Mouse (Mus musculus) heart, embryonic 13.5 days (tissue): Measurements from ENCODE around the gene Fahd1. TPM values are rescaled to one million over a fixed set of nuclear protein-coding genes. Genes with fewer than 3 reads are reported as not detected.

Experiments
- ATAC-seq: fragments of 200-750 bp; cut with Nextera tagmentation; 2 replicates; pipeline ENCODE4 v1.8.0; 2017; ENCODE audit warnings: moderate TSS enrichment; ENCODE audit not compliant: insufficient number of reproducible peaks, low FRiP score, low TSS enrichment; ENCODE audit errors: extremely low read depth
- H3K27ac ChIP-seq: fragments of 300-500 bp; sonication (generic); replicated peaks from 2 replicates; pipeline ENCODE4 v1.5.1; 2015; ENCODE audit warnings: moderate library complexity, mild to moderate bottlenecking, inconsistent platforms
- H3K27me3 ChIP-seq: fragments of 300-500 bp; sonication (generic); replicated peaks from 2 replicates; pipeline ENCODE4 v1.6.1; 2015; ENCODE audit warnings: mild to moderate bottlenecking, inconsistent platforms
- H3K36me3 ChIP-seq: fragments of 300-500 bp; sonication (generic); 2 replicates; pipeline ENCODE4 v1.6.1; 2015; ENCODE audit warnings: mild to moderate bottlenecking, inconsistent platforms
- H3K4me1 ChIP-seq: fragments of 300-500 bp; sonication (generic); 2 replicates; pipeline ENCODE4 v1.6.1; 2015; ENCODE audit warnings: inconsistent platforms
- H3K4me2 ChIP-seq: fragments of 300-500 bp; sonication (generic); 2 replicates; pipeline ENCODE4 v1.6.1; 2015; ENCODE audit warnings: inconsistent platforms, mild to moderate bottlenecking, moderate library complexity
- H3K4me3 ChIP-seq: fragments of 300-500 bp; sonication (generic); 2 replicates; pipeline ENCODE4 v1.5.1; 2015; ENCODE audit warnings: moderate library complexity, mild to moderate bottlenecking, inconsistent platforms
- H3K9ac ChIP-seq: fragments of 300-500 bp; sonication (generic); 2 replicates; pipeline ENCODE4 v1.6.1; 2015; ENCODE audit warnings: inconsistent platforms, mild to moderate bottlenecking, moderate library complexity
- H3K9me3 ChIP-seq: fragments of 300-500 bp; sonication (generic); 2 replicates; pipeline ENCODE4 v1.6.1; 2016; ENCODE audit warnings: inconsistent platforms
- WGBS: fragments of 180-500 bp; shearing (Covaris S2); methylation state at CpG from one replicate; pipeline ENCODE4 v1.1.7; 2015; ENCODE audit warnings: mixed read lengths; 5-methylcytosine and 5-hydroxymethylcytosine counted together
- polyA plus RNA-seq: library from polyadenylated mRNA; unstranded; fragments of >200 nt; fragmentation: Nextera tagmentation; extraction: Ambion mirVana; gene quantifications from 2 replicates; pipeline ENCODE4 v1.2.1, GENCODE M21; 2015

Fahd1 gene
- polyA plus RNA-seq, 1 experiment from 2014 or later = 36.9 TPM

- ATAC-seq = no peak
- Histone ChIP-seq H3K27ac (no peak overlapping the region), H3K27me3 (no peaks in the 10 kb centered on the region), H3K36me3 (peaks cover 58% of the 10 kb centered on the region), H3K4me1 (no peaks in the 10 kb centered on the region), H3K9me3 (no peaks in the 10 kb centered on the region), H3K4me3 (no peak overlapping the region), H3K4me2 (no peak overlapping the region), H3K9ac (no peak overlapping the region)
- WGBS = 78% methylated on average over 6 of the region's 6 CpGs
These were observed 8.8 kb upstream of the Fahd1 start for GRCm38 (mm10) chr17:24858967-24859366.

GRCm38 (mm10) chr17:24857831-24858470 is 7.8 kb upstream of the Fahd1 start:
- ATAC-seq = no peak
- H3K4me1 ChIP-seq = no peaks in the 10 kb centered on the region
- no peak overlapping the region for H3K4me3 ChIP-seq
- 80% methylated on average over 8 of the region's 8 CpGs for WGBS
- no peaks in the 10 kb centered on the region for H3K9me3 ChIP-seq
- no peak overlapping the region for H3K9ac ChIP-seq
- no peak overlapping the region for H3K27ac ChIP-seq
- H3K36me3 ChIP-seq = peaks cover 59% of the 10 kb centered on the region
- H3K4me2 ChIP-seq = no peak overlapping the region
- no peaks in the 10 kb centered on the region for H3K27me3 ChIP-seq

- no peak for ATAC-seq
- no peak overlapping the region for H3K9ac ChIP-seq
- 88% methylated on average over 13 of the region's 13 CpGs for WGBS
- H3K27ac ChIP-seq = no peak overlapping the region
- no peak overlapping the region for H3K4me3 ChIP-seq
- peaks cover 2% of the 10 kb centered on the region; the same call in 1 of the 2 replicates for H3K4me1 ChIP-seq
- no peak overlapping the region for H3K4me2 ChIP-seq
- no peaks in the 10 kb centered on the region for H3K9me3 ChIP-seq
- H3K27me3 ChIP-seq = peaks cover 3% of the 10 kb centered on the region
- H3K36me3 ChIP-seq = peaks cover 48% of the 10 kb centered on the region
These were observed 6.4 kb upstream of the Fahd1 start for GRCm38 (mm10) chr17:24856589-24856988.

- no peak overlapping the region for H3K9ac ChIP-seq
- ATAC-seq = no peak
- H3K27ac ChIP-seq = no peak overlapping the region
- no peaks in the 10 kb centered on the region for H3K9me3 ChIP-seq
- H3K4me2 ChIP-seq = no peak overlapping the region
- H3K27me3 ChIP-seq = peaks cover 9% of the 10 kb centered on the region
- 75% methylated on average over 3 of the region's 3 CpGs for WGBS
- no peak overlapping the region for H3K4me3 ChIP-seq
- peaks cover 42% of the 10 kb centered on the region for H3K36me3 ChIP-seq
- peaks cover 9% of the 10 kb centered on the region for H3K4me1 ChIP-seq
These were observed 5.8 kb upstream of the Fahd1 start for GRCm38 (mm10) chr17:24855838-24856464.

- H3K4me3 ChIP-seq = peak overlapping the region; percentile 85
- no peak for ATAC-seq
- no peak overlapping the region for H3K27ac ChIP-seq
- H3K9ac ChIP-seq = peak overlapping the region; percentile 95
- peak overlapping the region; percentile 88 for H3K4me2 ChIP-seq
- peaks cover 9% of the 10 kb centered on the region for H3K27me3 ChIP-seq
- no peaks in the 10 kb centered on the region for H3K9me3 ChIP-seq
- peaks cover 21% of the 10 kb centered on the region for H3K36me3 ChIP-seq
- H3K4me1 ChIP-seq = peaks cover 27% of the 10 kb centered on the region
- 79% methylated on average over 10 of the region's 10 CpGs for WGBS
These were observed 1.4 kb upstream of the Fahd1 start for GRCm38 (mm10) chr17:24851381-24852125.

- Histone ChIP-seq H3K9me3 (no peaks in the 10 kb centered on the region), H3K4me1 (peaks cover 27% of the 10 kb centered on the region), H3K36me3 (peaks cover 21% of the 10 kb centered on the region), H3K9ac (peak overlapping the region; percentile 95), H3K4me2 (peak overlapping the region; percentile 88), H3K27me3 (peaks cover 12% of the 10 kb centered on the region), H3K27ac (peak overlapping the region; percentile 98), H3K4me3 (peak overlapping the region; percentile 85)
- WGBS = under 1% methylated on average over 20 of the region's 20 CpGs
- ATAC-seq = no peak
These were observed 586 bp upstream of the Fahd1 start for GRCm38 (mm10) chr17:24850773-24851127.

GRCm38 (mm10) chr17:24849733-24850064 is 465 bp downstream of the Fahd1 start:
- under 1% methylated on average over 21 of the region's 21 CpGs for WGBS
- H3K27ac ChIP-seq = peak overlapping the region; percentile 98
- ATAC-seq = peak; percentile 39

GRCm38 (mm10) chr17:24848600-24849031 is 1.5 kb downstream of the Fahd1 start:
- Histone ChIP-seq H3K9me3 (no peaks in the 10 kb centered on the region), H3K4me1 (peaks cover 38% of the 10 kb centered on the region), H3K4me2 (peak overlapping the region; percentile 88), H3K36me3 (peaks cover 9% of the 10 kb centered on the region), H3K27ac (peak overlapping the region; percentile 98), H3K27me3 (peaks cover 26% of the 10 kb centered on the region), H3K9ac (peak overlapping the region; percentile 95), H3K4me3 (peak overlapping the region; percentile 85)
- ATAC-seq = no peak

More at GRCm38 (mm10) chr17:24849733-24850064, 465 bp downstream of the Fahd1 start:
- H3K36me3 ChIP-seq = peaks cover 19% of the 10 kb centered on the region
- no peaks in the 10 kb centered on the region for H3K9me3 ChIP-seq
- H3K4me2 ChIP-seq = peak overlapping the region; percentile 88
- H3K27me3 ChIP-seq = peaks cover 18% of the 10 kb centered on the region
- H3K4me1 ChIP-seq = peaks cover 33% of the 10 kb centered on the region
- peak overlapping the region; percentile 95 for H3K9ac ChIP-seq
- peak overlapping the region; percentile 85 for H3K4me3 ChIP-seq

- H3K36me3 ChIP-seq = no peaks in the 10 kb centered on the region
- peak overlapping the region; percentile 34 for H3K4me2 ChIP-seq
- WGBS = 94% methylated on average over 1 of the region's 1 CpGs
- peaks cover 38% of the 10 kb centered on the region for H3K4me1 ChIP-seq
- H3K9me3 ChIP-seq = no peaks in the 10 kb centered on the region
- no peak overlapping the region; the same call in 1 of the 2 replicates for H3K4me3 ChIP-seq
- H3K27ac ChIP-seq = no peak overlapping the region
- peaks cover 37% of the 10 kb centered on the region for H3K27me3 ChIP-seq
- no peak for ATAC-seq
- no peak overlapping the region for H3K9ac ChIP-seq
These were observed 2.8 kb downstream of the Fahd1 start for GRCm38 (mm10) chr17:24847386-24847785.

GRCm38 (mm10) chr17:24844525-24844924 is 5.6 kb downstream of the Fahd1 start:
- Histone ChIP-seq H3K4me1 (peaks cover 27% of the 10 kb centered on the region), H3K4me3 (no peak overlapping the region), H3K9ac (peak overlapping the region; percentile 54; the same call in 1 of the 2 replicates), H3K4me2 (peak overlapping the region; percentile 52), H3K27ac (peak overlapping the region; percentile 39), H3K27me3 (peaks cover 45% of the 10 kb centered on the region), H3K9me3 (no peaks in the 10 kb centered on the region), H3K36me3 (no peaks in the 10 kb centered on the region)
- no peak for ATAC-seq
- WGBS = 38% methylated on average over 9 of the region's 9 CpGs

GRCm38 (mm10) chr17:24842631-24843030 is 7.5 kb downstream of the Fahd1 start:
- ATAC-seq = no peak
- Histone ChIP-seq H3K4me1 (peaks cover 15% of the 10 kb centered on the region), H3K4me2 (no peak overlapping the region), H3K9me3 (no peaks in the 10 kb centered on the region), H3K27me3 (peaks cover 51% of the 10 kb centered on the region), H3K9ac (no peak overlapping the region), H3K36me3 (no peaks in the 10 kb centered on the region), H3K27ac (no peak overlapping the region), H3K4me3 (no peak overlapping the region)
- 41% methylated on average over 2 of the region's 2 CpGs for WGBS
